Mouse (Mus musculus) heart, postnatal 0 days (tissue): ENCODE data around the gene Gm20721. TPM values are rescaled to one million over a fixed set of nuclear protein-coding genes. Genes with fewer than 3 reads are reported as not detected.

Experiments
- ATAC-seq: fragments of 200-750 bp; cut with Nextera tagmentation; 2 replicates; pipeline ENCODE4 v1.8.0; 2017; ENCODE audit warnings: low read depth, moderate number of reproducible peaks, moderate library complexity; ENCODE audit not compliant: insufficient read depth
- DNase-seq: peaks from one replicate; pipeline ENCODE4 v3.0.0-alpha.2; 2016; ENCODE audit warnings: low spot score
- H3K27ac ChIP-seq: fragments of 300-500 bp; sonication (generic); 2 replicates; pipeline ENCODE4 v1.5.1; 2014; ENCODE audit warnings: low read depth, mild to moderate bottlenecking
- H3K27me3 ChIP-seq: fragments of 300-500 bp; sonication (generic); 2 replicates; pipeline ENCODE4 v1.6.1; 2014; ENCODE audit warnings: low read length, mixed read lengths; ENCODE audit not compliant: control insufficient read depth, insufficient read depth
- H3K36me3 ChIP-seq: fragments of 300-500 bp; sonication (generic); replicated peaks from 2 replicates; pipeline ENCODE4 v1.6.1; 2014; ENCODE audit warnings: low read length, mixed read lengths; ENCODE audit not compliant: control insufficient read depth, insufficient read depth
- H3K4me1 ChIP-seq: fragments of 300-500 bp; sonication (generic); 2 replicates; pipeline ENCODE4 v1.6.1; 2014; ENCODE audit warnings: antibody characterized with exemption; ENCODE audit not compliant: control insufficient read depth, insufficient read depth
- H3K4me2 ChIP-seq: fragments of 300-500 bp; sonication (generic); 2 replicates; pipeline ENCODE4 v1.6.1; 2014; ENCODE audit warnings: low read depth, mild to moderate bottlenecking, low read length, moderate library complexity
- H3K4me3 ChIP-seq: fragments of 300-500 bp; sonication (generic); 2 replicates; pipeline ENCODE4 v1.5.1; 2014; ENCODE audit warnings: low read depth, low read length
- H3K9ac ChIP-seq: fragments of 300-500 bp; sonication (generic); replicated peaks from 2 replicates; pipeline ENCODE4 v1.6.1; 2014; ENCODE audit warnings: low read depth, low read length, mixed read lengths
- H3K9me3 ChIP-seq: fragments of 300-500 bp; sonication (generic); replicated peaks from 2 replicates; pipeline ENCODE4 v1.6.1; 2016; ENCODE audit warnings: low read length; ENCODE audit not compliant: control insufficient read depth
- CTCF ChIP-seq: IDR thresholded peaks from 2 replicates; pipeline ENCODE4 v1.5.1; 2016; ENCODE audit warnings: antibody characterized with exemption, control low read depth, low read depth
- EP300 ChIP-seq: IDR thresholded peaks from 2 replicates; pipeline ENCODE4 v1.6.1; 2016; ENCODE audit warnings: antibody characterized with exemption, low read depth
- WGBS: fragments of 180-500 bp; shearing (Covaris S2); extraction: QIAGEN DNeasy Blood & Tissue Kit; methylation state at CpG from one replicate; pipeline ENCODE4 v1.1.7; 2014; 5-methylcytosine and 5-hydroxymethylcytosine counted together
- polyA plus RNA-seq: library from polyadenylated mRNA; unstranded; fragments of >200 nt; fragmentation: Nextera tagmentation; extraction: Ambion mirVana; gene quantifications from 2 replicates; pipeline ENCODE4 v1.2.1, GENCODE M21; 2015
- total RNA-seq: library from RNA; depleted of rRNA; stranded (reverse); fragments of >200 nt; gene quantifications from 2 replicates; pipeline ENCODE4 v1.2.3, GENCODE M21; 2014; ENCODE audit warnings: low replicate concordance

Gene Gm20721
- total and polyA plus RNA-seq, 2 experiments from 2014 or later: 11.3 TPM; not detected in 1

DNA sequence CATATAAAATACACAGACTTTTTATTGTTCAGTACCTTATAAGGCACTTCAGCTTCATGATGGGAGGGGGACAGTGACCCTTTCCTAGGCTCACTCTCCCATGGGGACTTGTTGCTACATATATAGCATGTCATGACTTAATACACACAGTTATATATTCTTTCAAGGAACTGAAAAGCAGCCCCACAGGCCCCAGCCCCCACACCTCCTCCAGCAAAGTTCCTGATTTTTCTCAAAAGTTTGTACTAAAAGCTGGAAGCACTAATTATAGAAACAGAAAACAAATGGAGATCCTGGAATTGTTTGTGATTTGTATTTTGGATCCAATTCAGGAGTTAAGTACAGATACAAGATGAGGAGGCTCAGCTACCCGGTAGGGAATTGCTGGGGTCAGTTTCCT, 2.9 kb downstream of the Gm20721 start:
- ATAC-seq (no peak), DNase-seq (no peak)
- Histone ChIP-seq H3K9me3 (no peaks in the 10 kb centered on the region), H3K27me3 (no peaks in the 10 kb centered on the region), H3K4me2 (peak overlapping the region; percentile 38), H3K27ac (peak overlapping the region; percentile 84), H3K36me3 (peaks cover 41% of the 10 kb centered on the region), H3K9ac (peak overlapping the region; percentile 14; the same call in 1 of the 2 replicates), H3K4me3 (peak overlapping the region; percentile 4; the same call in 1 of the 2 replicates), H3K4me1 (peaks cover 50% of the 10 kb centered on the region)
- TF ChIP-seq CTCF: no peak
- TF ChIP-seq EP300: no peak
- WGBS: 2% methylated on average over 1 of the region's 1 CpGs

GRCm38 (mm10) chr2:174342793-174343400, 3.6 kb downstream of the Gm20721 start:
- 25% methylated on average over 8 of the region's 8 CpGs for WGBS
- DNase-seq (no peak), ATAC-seq (no peak)
- H3K27ac ChIP-seq: peak overlapping the region; percentile 84
- H3K9ac ChIP-seq: no peak overlapping the region
- H3K27me3 ChIP-seq: no peaks in the 10 kb centered on the region
- H3K4me1 ChIP-seq: peaks cover 55% of the 10 kb centered on the region
- H3K4me2 ChIP-seq: peak overlapping the region; percentile 38; the same call in 1 of the 2 replicates
- TF ChIP-seq CTCF (no peak), EP300 (no peak)
- H3K9me3 ChIP-seq: no peaks in the 10 kb centered on the region
- no peak overlapping the region for H3K4me3 ChIP-seq
- peaks cover 41% of the 10 kb centered on the region for H3K36me3 ChIP-seq

GRCm38 (mm10) chr2:174340893-174341580, 5.5 kb downstream of the Gm20721 start:
- Histone ChIP-seq H3K4me1 (peaks cover 62% of the 10 kb centered on the region), H3K9ac (no peak overlapping the region), H3K36me3 (peaks cover 35% of the 10 kb centered on the region), H3K27me3 (no peaks in the 10 kb centered on the region), H3K4me2 (no peak overlapping the region), H3K27ac (no peak overlapping the region; the same call in 1 of the 2 replicates), H3K4me3 (no peak overlapping the region), H3K9me3 (no peaks in the 10 kb centered on the region)
- no peak for ATAC-seq
- DNase-seq: no peak
- no peak for TF ChIP-seq EP300
- TF ChIP-seq CTCF: no peak
- WGBS: 66% methylated on average over 4 of the region's 4 CpGs

- no peak overlapping the region for H3K4me3 ChIP-seq
- H3K36me3 ChIP-seq: peaks cover 28% of the 10 kb centered on the region
- no peak overlapping the region for H3K9ac ChIP-seq
- no peak overlapping the region for H3K4me2 ChIP-seq
- no peaks in the 10 kb centered on the region for H3K9me3 ChIP-seq
- peaks cover 65% of the 10 kb centered on the region for H3K4me1 ChIP-seq
- ATAC-seq: no peak
- 91% methylated on average over 3 of the region's 3 CpGs for WGBS
- TF ChIP-seq EP300: no peak
- no peak for TF ChIP-seq CTCF
- no peaks in the 10 kb centered on the region for H3K27me3 ChIP-seq
- no peak for DNase-seq
- H3K27ac ChIP-seq: no peak overlapping the region; the same call in 1 of the 2 replicates
Observed at GRCm38 (mm10) chr2:174340229-174340892, 6.2 kb downstream of the Gm20721 start.

DNA sequence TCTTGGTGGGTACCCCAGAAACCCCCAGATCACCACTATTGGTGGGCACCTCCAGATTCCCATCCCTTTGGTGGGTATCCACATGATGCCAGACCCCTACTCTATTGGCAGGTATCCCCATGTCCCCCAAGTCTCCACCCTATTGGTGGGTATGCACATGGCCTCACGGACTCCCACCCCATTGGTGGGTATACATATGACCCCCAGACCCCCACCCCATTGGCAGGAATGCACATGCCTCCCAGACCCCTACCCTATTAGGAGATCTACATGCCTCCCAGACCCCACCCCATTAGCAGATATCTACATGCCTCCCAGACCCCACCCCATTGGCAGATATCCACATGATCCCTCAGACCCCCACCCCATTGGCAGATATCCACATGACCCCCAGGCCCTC, 6.8 kb downstream of the Gm20721 start:
- DNase-seq (no peak), ATAC-seq (no peak)
- no peaks in the 10 kb centered on the region for H3K27me3 ChIP-seq
- H3K4me3 ChIP-seq: no peak overlapping the region
- peaks cover 65% of the 10 kb centered on the region for H3K4me1 ChIP-seq
- no peak overlapping the region for H3K9ac ChIP-seq
- H3K9me3 ChIP-seq: no peaks in the 10 kb centered on the region
- H3K27ac ChIP-seq: no peak overlapping the region
- TF ChIP-seq EP300 (no peak), CTCF (no peak)
- H3K4me2 ChIP-seq: no peak overlapping the region
- 88% methylated on average over 1 of the region's 1 CpGs for WGBS
- peaks cover 21% of the 10 kb centered on the region for H3K36me3 ChIP-seq
